Mouse (Mus musculus): ENCODE results near the gene Smtnl1.

DNA sequence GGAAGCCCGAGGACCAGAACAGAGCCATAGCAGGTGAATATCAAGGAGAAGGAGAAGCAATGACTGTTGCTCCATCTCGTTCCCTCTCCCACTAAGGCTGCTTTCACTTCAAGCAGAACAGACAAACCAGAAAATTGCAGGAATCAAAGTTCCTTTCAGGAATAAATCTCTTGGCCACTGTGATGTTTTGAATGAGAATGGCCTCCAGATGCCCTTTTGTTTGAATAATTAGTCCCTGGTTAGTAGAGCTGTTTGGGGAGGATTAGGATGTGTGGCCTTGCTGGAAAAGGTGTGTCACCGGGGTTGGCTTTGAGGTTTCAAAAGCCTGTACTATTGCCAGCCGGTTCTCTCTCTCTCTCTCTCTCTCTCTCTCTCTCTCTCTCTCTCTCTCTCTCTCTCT is 60.2 kb downstream of the Smtnl1 start:
- TF ChIP-seq CTCF (IDR thresholded peaks at IDR 0.05; ENCODE audit: extremely low read depth, insufficient read depth, insufficient read length, insufficient replicate concordance) (no peak), POLR2A (IDR thresholded peaks at IDR 0.05; ENCODE audit: low read depth, low read length) (no peak)

All from spleen, adult 2 months (tissue).